In genomic region chr13:89549507-89549906, GRCm38 (mm10) we compare ENCODE assay signal across 17 mouse cellular contexts. TPM values are rescaled to one million over a fixed set of nuclear protein-coding genes. Genes with fewer than 3 reads are reported as not detected.
"Had no signal": no experiment of that assay in that cellular context is flagged by ENCODE, and none has a peak within 500 bp of the region (broad histone marks: within the 10 kb centered on the region; RNA-seq: fewer than 3 reads in every experiment).

No protein-coding gene starts in this region.

- H3K27ac ChIP-seq: limb, embryonic 12.5 days; limb, embryonic 15.5 days; liver, embryonic 14.5 days had no signal

- H3K4me2 ChIP-seq: limb, embryonic 12.5 days; limb, embryonic 15.5 days; liver, embryonic 11.5 days; midbrain, embryonic 11.5 days had no signal

- DNase-seq: kidney, adult 18-20 months; kidney, adult 9 months; kidney, postnatal 14 days; kidney, postnatal 4 days; left cerebral cortex, postnatal 4 days; liver, postnatal 0 days; lung, postnatal 36 days; midbrain, embryonic 14.5 days; thymus, adult 18-20 months; thymus, postnatal 36 days had no signal

- H3K9me3 ChIP-seq: limb, embryonic 12.5 days; limb, embryonic 15.5 days had no signal

- H3K36me3 ChIP-seq: limb, embryonic 12.5 days; limb, embryonic 15.5 days had no signal

- H3K4me1 ChIP-seq: limb, embryonic 12.5 days; limb, embryonic 15.5 days had no signal

- H3K27me3 ChIP-seq: limb, embryonic 12.5 days; limb, embryonic 15.5 days had no signal

- H3K4me3 ChIP-seq: limb, embryonic 12.5 days; limb, embryonic 15.5 days had no signal

- H3K9ac ChIP-seq: limb, embryonic 12.5 days; limb, embryonic 15.5 days; liver, embryonic 14.5 days; liver, postnatal 0 days had no signal

- ATAC-seq: liver, postnatal 0 days had no signal

RNA-seq across cellular contexts. Expression of gene Hapln1, which starts 9.9 kb away (rescaled TPM):
- polyA plus RNA-seq: small intestine, adult 2 months; spleen, adult 2 months had no signal
